Mouse (Mus musculus) stomach, postnatal 0 days (tissue): ENCODE data around the gene Meis2.

Experiments used
- CTCF ChIP-seq: IDR thresholded peaks from 2 replicates; pipeline ENCODE4 v1.5.1; 2016; ENCODE audit warnings: antibody characterized with exemption, low read depth, mild to moderate bottlenecking, moderate library complexity
- EP300 ChIP-seq: optimal IDR thresholded peaks from 2 replicates; pipeline ENCODE3; 2016; ENCODE audit warnings: antibody characterized with exemption

- TF ChIP-seq EP300 (no peak), CTCF (no peak)
These were observed 175.6 kb downstream of the Meis2 start for GRCm38 (mm10) chr2:115890030-115890429.
